Mouse (Mus musculus) spleen, adult 18-20 months (tissue): ENCODE results near the gene Olfr1389.
"Not testable (repeated sequence)": the region's sequence is repeated elsewhere in the genome, so short reads cannot be mapped to it uniquely, and the experiment has no call there.

Source experiments
- DNase-seq, 2 experiments: peaks; one replicate each; pipeline ENCODE4 v3.0.0; 2022; ENCODE audit warnings: mixed read lengths in 2 of 2

Gene Olfr1389

GRCm38 (mm10) chr11:49422767-49423166, at the start of gene Olfr1389:
Gene Olfr1389, plus strand, starts transcription at chr11:49423067.
- DNase-seq, result no peak

DNA sequence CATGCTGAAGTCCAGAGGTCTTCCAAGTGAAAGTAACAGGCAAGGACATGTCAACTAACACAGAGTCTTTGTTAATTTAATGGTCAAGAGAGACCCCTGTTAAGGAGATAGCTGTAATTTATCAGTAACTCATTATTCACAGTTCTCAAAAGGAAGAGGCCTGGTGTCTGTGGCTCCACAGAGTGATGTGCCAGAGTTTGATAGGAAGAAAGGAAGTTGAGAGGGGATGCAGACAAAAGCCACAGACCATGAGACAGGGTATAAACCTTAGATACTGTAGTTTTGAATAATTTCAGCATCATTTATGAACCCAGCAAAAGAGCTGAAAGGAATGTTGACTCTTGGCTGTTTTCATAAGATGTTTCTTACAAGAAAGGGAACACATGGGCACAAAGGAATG, 39.7 kb upstream of the Olfr1389 start:
- no peak for DNase-seq

DNA sequence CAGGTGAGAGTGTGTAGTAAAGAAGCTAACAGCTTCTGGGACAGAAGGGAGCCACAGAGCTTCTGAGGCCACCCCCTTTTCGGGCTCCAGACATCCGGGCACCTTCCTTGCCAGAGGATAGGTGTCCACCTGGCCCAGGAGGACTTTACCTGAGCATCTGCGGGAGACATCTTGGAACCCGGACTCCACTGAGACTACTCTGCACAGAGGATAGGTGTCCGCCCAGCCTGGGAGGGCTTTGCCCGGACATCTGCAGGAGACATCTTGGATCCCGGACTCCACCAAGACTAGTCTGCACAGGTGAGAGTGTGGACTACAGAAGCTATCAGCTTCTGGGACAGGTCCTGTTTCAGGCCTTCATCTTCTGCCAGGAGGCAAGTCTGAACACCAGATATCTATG, 36.7 kb upstream of the Olfr1389 start:
- DNase-seq, result not testable (repeated sequence)

GRCm38 (mm10) chr11:49392707-49393106, 30.2 kb upstream of the Olfr1389 start:
- DNase-seq, result not testable (repeated sequence)

DNA sequence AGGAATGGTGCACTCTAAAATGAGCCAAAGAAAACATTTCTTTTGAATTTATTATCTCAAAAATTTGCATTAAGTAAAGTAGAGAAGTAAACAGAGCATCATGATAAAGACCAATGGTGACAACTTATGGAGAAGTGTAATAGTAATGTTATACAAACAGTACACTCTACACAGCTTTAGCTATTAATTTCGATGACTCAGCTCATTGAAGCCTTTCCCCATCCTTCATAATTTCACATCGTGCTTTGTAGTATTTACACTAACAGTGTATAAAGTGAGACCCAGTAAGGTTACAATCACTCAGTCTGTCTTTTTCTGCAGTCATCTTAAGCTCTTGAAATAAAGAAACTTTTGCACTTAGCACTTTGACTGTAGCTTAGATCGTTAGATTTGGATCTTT, 16.1 kb upstream of the Olfr1389 start:
- DNase-seq, result no peak

DNA sequence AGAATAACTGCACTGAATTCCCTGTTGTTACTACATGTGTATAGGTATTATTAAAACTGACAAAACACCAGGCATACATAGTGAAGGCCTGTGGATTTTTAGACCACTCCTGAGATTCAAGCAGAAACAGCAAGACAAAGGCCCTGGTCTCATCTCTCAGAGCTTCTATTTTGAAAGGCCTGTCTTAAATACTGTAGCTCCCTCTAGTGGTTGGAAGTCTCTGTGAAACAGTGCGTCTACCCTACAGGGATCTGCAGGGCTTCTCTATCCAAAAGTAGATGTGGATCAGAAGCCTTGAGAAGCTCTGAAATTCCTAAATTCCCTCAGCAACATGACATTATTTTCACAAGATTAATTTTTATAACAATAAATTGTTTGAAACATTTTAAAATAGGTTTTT, 12.3 kb upstream of the Olfr1389 start:
- peak in 1 of 2 experiments; percentile 1 for DNase-seq

GRCm38 (mm10) chr11:49425257-49425927, 2.5 kb downstream of the Olfr1389 start:
- DNase-seq, result no peak

DNA sequence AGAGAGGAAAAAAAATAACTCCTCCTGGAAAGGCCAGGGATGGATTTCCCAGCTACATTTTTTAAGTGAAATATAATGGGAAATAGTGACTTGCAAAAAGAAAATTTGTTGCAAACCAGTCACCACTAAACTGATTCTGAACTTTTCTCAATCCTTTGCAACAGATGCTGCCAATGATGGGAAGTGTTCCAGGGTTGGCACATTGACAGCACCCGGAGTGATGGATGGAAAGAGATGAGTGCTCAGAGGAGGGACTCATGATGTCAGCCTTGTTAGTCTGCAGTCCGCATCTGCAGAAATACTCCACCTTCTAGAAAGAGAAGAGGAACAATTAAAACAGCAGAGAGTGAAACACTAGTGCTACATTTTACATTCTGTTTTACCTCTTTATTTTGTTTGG, 6.8 kb downstream of the Olfr1389 start:
- no peak for DNase-seq

GRCm38 (mm10) chr11:49436411-49436810, 13.5 kb downstream of the Olfr1389 start, which contains the start of gene Olfr1388:
Gene Olfr1388, plus strand, starts transcription at chr11:49436624.
- DNase-seq, result no peak

- no peak for DNase-seq
Observed at GRCm38 (mm10) chr11:49455043-49455442, 32.2 kb downstream of the Olfr1389 start, which contains the start of gene Olfr1387. Gene Olfr1387, plus strand, starts transcription at chr11:49455343.

DNA sequence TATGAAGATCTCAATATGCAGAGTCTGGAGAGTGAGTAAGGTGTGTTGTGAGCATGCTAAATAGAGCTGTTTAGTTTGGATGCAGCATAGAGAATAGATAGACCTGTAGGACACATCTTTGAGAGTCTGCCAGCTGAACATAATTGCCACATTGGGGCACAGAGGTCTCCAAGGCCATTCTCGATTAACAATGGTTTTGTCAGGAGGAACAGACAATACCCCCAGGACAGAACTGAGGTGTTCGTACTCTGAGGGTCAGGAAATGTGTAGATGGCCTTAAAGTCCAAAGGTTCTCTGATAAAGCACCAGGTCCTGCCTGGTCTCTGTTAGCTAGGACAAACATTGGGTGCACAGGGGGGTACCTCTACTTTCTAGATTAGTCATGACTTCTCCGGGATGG, 41.9 kb downstream of the Olfr1389 start, which contains the start of gene Olfr1386:
Gene Olfr1386, plus strand, starts transcription at position 301 of the 400 bp plus-strand sequence.
- not testable (repeated sequence) for DNase-seq
